Mouse (Mus musculus) fibroblast of lung, adult 2 months (primary cell): ENCODE data around the gene Kcnip1.

Experiments
- DNase-seq: peaks from one replicate; pipeline ENCODE4 v3.0.0-alpha.2; 2011; ENCODE audit warnings: low read depth

Kcnip1 gene

DNA sequence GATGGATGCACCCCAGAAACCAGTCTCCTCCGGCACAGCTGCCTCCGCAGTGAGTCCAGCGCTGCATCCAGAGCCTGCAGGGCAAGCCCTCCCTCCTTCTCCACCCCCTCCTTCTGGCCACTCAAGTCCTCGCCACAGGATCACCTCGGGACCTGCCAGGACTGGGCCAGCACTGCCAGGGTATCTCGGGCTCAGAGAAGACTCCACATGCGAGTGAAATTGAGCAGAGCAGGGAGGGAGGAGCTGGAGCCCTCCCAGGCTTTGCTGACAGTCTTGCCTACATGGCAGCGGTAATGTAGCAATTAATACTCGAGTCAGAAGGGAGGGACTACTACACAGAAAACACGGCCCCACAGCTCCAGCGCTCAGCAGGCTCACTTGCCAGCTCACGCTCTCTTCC, at the start of gene Kcnip1:
Gene Kcnip1 (minus strand): TSS at position 215 of the 400 bp plus-strand sequence.
- DNase-seq: no peak

GRCm38 (mm10) chr11:34040061-34040460, 47.1 kb upstream of the Kcnip1 start:
- DNase-seq: no peak

DNA sequence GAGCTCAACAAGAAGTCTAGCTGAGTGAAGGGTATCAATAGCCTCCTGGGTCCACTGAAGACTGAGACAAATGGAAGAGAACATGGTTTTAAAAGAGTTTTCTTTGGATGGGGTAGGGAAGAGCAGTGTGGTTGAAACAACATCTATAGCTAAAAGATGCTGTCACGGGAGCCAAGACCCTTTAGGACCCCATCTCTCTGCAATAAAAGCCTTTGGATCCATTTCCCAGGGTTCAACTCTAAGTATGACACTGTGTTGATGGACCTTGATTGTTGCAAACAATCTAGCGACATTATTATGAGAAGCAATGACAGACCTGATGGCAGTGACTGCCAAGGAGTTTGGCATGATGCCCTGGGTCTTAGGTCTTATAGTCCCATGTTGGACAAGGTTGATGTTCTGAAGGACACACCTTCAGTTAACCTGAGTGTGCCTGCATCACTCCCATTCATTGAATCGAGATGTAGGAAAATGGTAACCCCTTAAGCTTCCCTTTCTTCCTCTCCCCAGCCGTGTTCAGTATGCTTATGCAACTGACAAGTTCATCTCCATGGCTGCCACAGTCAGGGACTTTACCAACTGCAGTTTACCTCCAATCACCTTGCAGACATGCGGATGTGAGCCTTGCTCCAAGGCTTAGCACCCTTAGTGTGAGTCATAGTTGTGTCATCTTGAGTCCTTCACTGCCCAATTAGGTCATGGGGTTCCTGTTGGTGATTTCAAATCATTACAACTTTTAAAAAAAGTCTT, 43.1 kb upstream of the Kcnip1 start:
- no peak for DNase-seq

- no peak for DNase-seq
These were observed 41.8 kb upstream of the Kcnip1 start for GRCm38 (mm10) chr11:34034794-34035193.

- no peak for DNase-seq
These were observed 41.1 kb upstream of the Kcnip1 start for GRCm38 (mm10) chr11:34034008-34034505.

DNA sequence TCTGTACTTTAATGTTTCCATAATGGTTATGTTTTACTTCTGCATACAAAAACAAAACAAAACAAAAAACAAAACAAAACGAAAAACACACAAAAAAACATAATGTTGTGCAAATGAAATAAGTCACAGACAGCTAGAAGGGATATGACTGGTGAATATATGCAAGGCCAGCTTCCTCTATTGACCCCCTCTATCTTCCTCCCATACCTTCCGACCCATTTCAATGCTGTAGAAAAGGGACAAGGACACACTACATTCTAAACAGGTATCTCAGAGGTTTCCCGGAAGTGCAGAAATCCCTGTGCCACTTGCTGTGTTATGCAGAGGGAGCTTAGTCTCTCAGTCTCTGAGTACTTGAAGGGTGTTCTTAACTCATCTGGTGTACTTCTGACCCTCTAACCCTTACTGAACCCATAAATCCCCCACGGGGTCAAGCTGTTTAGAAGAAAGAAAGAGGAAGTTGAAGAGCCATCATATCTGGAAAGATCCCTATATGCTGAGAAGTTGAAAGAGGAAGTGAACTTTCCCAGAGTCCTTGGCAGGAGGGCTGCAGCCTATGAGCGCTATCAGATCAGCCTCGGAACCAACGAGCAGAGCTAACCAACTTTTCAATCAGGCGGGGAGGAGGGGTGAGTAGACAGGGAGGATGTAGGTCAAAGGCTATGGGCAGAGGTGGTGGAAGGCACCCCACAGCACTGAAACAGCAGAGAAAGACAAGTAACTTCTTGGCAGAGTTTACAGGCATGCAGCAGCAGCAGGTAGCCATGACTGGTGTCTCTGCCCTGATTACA, 38.3 kb upstream of the Kcnip1 start:
- DNase-seq: no peak

DNA sequence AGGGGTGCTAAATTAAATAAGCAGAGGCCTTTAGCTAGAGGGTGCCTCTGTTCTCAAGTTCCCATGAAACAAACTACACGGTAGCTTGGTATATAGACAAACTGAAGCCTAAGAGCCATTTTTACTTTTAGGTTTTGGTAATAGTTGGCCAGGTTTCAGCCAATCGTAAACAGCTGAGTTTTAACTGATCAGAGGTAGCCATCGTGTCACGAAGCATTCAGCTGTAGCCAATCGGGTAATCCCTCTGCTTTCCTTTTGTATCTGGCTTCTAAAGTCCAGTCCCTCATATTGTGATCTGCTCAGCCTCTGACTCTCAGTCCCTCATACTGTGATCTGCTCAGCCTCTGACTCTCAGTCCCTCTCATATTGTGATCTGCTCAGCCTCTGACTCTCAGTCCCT, 36.7 kb upstream of the Kcnip1 start:
- DNase-seq: no peak

DNA sequence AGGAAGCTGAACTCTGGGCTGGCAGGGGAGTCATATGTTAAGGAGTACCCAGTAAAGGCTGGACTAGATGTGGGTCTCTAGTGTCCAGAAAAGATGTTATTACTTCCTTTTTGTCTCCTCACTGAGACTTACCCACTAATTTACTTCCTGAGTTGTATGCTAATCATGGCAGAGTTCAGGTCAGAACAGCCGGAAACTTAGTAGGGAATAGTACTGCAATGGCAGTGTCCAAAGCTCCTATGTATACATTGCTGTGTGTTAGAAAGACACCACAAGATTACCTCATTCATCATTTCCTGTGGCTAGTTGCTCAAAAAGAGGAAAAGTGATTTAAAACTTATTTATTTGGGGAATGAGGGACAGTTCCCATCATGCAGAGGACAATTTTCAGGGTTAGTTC, 32.1 kb upstream of the Kcnip1 start:
- DNase-seq: no peak

DNA sequence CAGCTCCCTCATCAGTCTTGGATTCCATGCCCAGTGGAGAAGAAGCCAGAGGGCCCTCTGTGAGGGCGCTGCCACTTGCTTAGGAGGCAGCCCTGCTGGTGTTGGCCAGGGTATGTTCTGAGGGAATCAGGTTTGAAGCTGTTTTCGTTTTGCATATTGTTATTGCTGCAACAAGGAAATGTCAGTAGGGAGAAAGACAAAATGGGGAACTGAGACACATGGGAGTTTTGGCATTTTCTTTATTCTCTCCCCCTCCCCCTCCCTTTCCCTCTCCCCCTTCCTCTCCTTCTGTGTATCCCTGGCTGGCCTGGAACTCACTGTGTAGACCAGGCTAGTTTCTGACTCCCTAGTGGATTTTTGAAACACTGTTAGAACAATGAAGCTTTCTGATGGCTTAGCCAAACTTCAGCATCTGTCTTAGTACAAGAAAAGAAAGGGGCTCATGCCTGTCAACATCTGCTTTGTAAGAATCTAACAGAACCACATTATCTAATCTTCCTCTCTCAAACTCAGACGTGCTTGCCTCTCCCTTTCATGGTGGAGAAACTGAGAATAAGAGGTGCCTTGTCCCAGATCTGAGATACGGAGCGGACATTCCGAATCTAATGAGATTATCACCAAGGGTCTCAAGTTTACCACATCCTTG, 19.2 kb upstream of the Kcnip1 start:
- DNase-seq: no peak

DNA sequence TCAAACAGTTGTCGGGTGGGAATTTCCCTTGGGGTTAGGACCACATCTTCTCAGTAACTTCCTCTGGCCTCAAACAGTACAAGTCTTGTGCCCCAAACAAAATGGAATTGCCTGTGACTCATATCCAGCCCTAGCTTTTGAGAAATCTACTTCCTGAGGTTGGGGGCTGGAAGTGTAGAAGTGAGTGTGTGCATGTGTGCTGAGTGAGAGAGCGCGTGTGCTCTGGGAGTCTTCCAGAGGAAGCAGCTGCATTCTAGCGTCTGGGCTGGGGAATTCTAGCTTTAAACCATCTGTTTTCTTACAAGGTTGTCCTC, 17.9 kb upstream of the Kcnip1 start:
- peak; percentile 50 for DNase-seq

DNA sequence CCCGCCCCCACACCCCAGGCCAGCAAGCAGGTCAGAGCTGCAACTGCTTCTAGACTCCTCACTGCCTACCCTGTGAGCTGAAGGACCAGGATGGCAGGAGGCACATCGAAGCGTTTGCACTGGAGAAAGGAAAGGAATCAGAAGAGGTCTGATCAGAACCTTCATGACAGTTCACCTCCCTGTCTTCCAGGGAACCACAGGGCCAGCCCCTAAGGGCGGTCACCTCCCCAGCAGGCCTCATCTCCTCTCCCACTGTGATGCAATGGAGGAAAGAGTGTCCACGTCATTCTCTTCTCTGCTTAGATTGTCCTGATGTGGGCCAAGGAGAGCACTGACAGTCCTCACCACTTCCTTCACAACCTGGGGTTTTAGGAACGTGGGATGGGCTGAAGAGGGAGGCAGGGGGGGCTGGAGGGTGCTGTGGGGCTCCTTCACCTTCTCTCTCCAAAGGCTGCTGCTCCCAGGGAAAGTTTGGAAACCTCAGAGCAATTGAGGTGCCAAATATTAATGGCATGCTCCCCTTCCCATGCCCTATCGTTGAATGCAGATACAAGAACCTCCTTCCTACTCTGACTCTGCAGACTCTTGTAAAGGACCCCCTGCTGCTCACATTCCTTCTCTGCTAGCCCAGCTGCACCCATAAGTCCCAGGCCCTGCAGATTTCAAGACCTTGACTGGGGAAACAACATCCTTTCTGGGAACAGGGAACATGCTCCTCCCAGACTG, 17.3 kb upstream of the Kcnip1 start:
- no peak for DNase-seq

GRCm38 (mm10) chr11:34009316-34010087, 16.6 kb upstream of the Kcnip1 start:
- DNase-seq: no peak

GRCm38 (mm10) chr11:34008702-34009101, 15.8 kb upstream of the Kcnip1 start:
- DNase-seq: no peak

DNA sequence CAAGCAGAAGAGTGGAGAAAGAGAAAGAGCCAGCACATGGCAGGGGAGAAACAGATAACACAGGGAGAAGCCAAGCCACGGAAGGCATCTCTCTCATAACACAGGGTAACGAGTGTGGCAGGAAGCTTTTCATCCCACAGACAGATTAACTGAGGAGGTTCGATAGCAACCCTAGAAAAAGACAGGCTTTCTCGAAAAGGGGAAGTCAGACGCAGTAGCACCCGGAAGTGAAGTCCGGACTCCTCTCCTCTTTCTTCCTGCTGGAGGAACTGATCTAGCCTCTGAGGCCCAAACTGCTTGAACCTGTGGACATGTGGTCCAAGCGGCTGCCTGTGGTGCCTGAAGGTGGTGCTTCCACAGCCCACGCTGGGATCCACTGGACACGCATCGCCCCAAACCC, 15.3 kb upstream of the Kcnip1 start:
- DNase-seq: no peak

- no peak for DNase-seq
These were observed 14.7 kb upstream of the Kcnip1 start for GRCm38 (mm10) chr11:34007616-34008015.

- no peak for DNase-seq
These were observed 9.6 kb upstream of the Kcnip1 start for GRCm38 (mm10) chr11:34002593-34002965.

DNA sequence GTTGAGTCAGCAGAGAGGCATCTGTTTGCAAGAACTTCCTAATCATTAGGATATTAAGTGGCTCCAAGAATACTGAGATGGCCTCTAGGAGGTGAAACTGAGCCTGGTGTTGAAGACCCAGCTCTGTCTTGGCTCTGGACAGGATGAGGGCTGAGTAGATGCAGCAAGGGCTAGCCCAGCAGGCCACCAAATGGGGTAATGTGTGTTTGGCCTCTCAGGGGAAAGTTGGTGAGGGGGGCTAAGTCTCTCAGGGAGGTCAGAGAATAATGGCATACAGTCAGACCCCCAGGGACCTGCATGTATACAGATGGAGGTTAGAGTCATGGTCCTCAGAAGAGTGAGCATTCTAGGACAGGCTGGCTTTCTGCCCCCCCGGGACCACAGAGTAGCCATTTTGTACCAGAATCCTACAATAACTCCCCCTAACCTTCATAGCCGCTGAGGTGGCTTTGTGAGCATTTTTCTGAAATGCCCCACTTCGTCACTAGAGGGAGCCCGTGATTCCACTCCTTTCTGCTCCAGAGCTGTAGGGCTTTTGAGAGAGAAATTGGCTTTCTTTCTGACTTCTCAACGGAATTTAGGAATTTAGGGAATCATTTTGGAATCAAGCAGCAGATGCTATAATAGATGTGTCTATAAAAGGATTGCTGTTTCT, 9.1 kb upstream of the Kcnip1 start:
- no peak for DNase-seq

DNA sequence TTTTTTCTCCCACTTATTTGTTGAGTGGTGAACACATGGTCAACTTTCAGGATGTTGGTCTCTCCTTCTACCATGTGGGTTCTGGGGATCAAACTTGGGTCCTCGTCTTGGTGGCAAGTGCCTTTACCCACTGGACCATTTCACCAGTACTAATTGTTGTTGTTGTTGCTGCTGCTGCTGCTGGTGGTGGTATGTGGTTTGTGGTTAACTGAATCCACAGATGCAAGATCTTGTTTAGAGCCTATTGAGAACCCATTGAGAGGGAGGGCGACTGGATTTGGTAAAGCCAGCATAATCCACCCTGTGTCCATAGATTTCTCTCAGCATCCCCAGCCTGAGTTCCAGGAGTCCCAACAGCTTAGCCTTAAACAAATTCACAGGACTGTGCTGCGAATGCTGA, 7.5 kb upstream of the Kcnip1 start:
- DNase-seq: no peak

GRCm38 (mm10) chr11:33998244-33998643, 5.3 kb upstream of the Kcnip1 start:
- no peak for DNase-seq

DNA sequence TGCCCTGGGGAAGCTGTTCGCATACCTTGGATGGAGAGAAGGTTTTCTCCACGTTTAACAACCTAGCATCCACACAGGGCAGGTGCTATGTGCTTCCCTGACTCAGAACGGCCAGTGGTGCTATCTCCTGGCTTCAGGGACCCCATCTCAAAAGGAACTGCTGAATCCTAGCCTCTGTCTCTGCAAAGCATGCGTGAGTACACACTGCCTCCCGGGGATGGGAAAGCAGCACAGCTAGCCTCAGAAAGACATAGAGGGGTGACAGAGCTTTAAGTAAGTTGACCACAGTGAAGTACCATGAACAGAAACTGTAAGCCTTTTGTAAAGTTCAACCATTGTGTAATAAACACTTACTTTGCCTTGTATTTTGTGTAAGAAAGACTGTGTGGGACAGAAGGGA, 544 bp upstream of the Kcnip1 start:
- no peak for DNase-seq

GRCm38 (mm10) chr11:33990002-33990401, 3.0 kb downstream of the Kcnip1 start:
- DNase-seq: no peak
